Mouse (Mus musculus): ENCODE results near the gene Dntt.

Dntt gene

DNA sequence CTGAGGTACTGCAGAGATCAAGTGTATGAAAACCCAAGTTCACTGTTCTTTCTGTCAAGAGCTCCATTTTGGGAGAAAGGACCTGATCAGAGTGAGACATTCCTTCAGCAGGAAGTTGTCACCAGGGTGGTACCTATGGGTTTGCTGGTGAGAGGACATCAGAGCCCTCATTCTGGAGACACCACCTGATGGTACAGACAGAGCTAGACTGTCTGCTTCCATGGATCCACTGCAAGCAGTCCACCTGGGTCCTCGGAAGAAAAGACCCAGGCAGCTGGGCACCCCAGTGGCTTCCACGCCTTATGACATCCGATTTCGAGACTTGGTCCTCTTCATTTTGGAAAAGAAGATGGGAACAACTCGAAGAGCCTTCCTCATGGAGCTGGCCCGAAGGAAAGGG lies at the start of gene Dntt:
Gene Dntt, plus strand, starts transcription at position 57 of the 400 bp plus-strand sequence.
- DNase-seq (ENCODE audit: low read depth), result no peak

DNA sequence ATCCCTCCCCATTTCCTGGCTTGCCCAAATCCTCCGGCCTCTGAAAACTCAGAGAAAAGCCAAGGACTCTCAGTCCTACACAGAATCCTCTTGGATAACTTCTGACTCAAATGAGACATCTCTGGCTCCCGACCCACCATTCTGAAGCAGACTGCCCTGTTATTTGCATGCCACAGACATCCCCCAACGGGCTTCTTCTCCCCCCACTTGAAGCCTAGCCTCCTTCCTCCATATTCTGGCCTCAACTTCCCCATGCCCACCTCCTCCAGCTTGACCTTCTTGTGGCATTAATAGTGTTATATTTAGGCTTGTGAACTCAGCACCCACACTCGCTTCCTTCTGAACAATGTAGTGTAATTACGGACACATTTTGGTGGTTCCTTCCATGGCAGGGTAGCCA lies 48.4 kb upstream of the Dntt start:
- DNase-seq (ENCODE audit: low read depth), result no peak

DNA sequence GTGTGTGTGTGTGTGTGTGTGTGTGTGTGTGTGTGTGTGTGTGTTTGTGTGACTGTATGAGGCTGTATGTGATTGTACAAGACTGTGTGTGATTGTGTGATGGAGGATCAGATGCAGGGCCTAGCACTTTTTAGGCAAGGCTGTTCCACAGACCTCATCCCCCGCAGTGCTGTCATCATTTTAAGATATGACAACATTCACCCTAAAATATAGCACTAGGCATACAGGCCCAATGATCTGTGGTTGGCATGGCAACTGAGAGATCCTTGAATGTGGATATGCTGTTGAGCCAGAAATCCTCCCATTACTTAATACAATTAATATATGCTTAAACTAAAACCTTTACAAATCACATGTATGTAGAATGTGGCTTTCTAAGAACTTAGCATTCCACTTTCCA lies 44.5 kb upstream of the Dntt start:
- no peak for DNase-seq (ENCODE audit: low read depth)

DNA sequence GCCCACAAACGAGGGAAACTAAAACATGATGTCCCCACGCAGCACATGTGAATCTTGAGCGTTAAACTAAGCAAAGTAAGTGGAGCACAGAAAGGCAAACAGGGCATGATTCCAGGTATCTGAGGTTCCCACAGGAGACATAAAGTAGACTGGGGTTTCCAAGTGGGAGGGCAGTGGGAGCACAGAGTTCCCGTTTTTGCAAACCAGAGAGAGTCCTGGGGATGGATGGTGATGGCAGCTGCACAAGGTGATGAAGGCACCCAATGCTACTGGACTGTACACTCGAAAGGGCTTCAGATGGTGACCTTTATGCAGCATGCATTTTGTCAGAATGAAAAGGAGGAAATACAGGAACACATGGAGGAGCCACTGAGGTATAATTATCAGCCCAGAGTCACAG lies 40.2 kb upstream of the Dntt start:
- no peak for DNase-seq (ENCODE audit: low read depth)

DNA sequence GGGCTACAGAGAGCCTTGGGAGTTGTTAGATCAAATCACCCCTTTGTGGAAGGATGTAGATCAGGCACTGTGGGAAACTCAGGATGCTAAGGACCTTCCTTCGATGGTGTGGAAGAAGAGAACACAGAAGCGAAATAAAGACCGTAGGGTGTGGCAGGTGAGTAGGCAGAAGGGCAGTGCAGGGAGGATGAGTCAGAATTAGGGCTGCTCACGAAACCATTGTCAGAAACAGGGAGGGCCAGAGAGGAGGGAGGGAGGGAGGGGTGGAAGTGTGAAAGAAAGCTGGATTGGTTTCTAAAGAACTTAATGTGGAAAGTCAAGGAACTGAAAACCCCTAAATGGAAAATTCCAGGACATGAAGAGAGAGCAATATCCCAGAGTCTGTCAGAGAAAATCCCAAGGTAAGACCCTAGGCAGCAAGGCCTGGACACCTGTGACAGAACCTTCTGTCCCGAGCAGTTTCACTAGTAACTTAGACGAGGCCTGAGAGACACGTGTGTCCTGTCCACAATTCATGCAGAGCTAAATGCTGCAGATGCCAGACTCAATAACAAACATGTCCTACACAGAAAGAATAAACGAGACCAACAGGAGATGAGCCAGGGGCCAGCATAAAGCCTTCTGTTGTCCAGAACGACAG lies 39.0 kb upstream of the Dntt start:
- no peak for DNase-seq (ENCODE audit: low read depth)

DNA sequence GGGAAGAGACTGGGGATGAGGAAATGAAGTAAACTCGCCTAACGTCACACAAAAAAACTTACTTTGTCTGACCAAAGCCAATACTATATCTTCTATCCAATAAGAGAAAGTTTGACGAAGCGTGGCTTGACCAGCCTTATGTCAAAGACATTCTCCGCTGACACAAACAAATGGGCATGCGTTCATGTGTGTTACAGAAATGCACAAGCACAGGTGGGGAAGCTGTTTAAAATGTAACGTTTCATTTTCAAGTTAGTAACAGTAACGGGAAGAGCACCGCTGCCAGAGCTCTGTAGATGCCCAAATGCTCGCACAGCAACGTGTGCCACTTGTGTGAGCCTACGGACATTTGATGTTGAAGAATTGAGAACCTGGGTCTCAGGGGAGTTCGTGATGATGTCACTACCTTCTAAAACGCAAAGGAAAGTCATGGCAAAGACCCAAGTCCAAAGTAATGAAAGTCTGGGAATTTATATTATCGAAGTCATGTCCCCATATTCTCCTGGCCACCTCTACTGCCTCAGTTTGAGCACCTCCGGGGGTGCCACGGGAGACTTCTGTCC lies 38.2 kb upstream of the Dntt start:
- DNase-seq (ENCODE audit: low read depth), result no peak

DNA sequence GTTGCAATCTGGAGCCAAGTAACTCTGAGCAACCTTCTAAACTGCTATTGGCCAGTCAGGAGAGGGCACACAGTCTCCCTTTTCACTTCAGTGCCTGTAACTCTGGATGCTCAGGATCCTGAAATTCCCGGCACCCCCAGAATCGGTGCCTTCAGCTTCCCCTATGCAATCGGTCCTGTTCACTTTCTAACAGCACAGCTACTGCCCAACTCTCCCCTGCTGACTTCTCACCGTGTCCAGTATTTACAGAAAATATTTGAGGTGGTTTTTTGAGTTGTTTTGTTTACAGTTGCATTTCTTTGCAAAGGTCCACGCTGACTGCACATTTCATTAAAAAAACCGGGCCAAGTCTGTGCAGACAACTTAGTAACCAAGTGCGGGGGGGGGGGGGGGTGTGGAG lies 37.4 kb upstream of the Dntt start:
- DNase-seq (ENCODE audit: low read depth), result no peak

DNA sequence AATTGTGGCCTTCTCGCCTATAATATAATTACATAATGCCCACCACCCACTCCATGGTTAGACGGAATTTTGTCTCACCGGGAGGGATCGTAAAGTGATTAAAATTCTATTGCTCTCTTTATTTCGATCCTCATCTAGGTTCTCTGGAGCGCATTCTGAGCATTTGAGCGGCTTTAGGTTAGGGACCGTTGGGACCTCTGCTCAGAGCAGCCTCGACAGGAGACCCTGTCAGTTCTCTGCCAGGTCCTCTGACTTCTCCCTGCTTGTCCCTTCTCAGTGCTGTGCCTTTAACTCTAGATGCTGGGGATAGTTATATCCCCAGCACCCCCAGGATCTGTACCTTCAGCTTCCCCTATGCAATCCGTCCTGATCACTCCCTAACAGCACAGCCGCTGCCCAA lies 37.0 kb upstream of the Dntt start:
- no peak for DNase-seq (ENCODE audit: low read depth)

DNA sequence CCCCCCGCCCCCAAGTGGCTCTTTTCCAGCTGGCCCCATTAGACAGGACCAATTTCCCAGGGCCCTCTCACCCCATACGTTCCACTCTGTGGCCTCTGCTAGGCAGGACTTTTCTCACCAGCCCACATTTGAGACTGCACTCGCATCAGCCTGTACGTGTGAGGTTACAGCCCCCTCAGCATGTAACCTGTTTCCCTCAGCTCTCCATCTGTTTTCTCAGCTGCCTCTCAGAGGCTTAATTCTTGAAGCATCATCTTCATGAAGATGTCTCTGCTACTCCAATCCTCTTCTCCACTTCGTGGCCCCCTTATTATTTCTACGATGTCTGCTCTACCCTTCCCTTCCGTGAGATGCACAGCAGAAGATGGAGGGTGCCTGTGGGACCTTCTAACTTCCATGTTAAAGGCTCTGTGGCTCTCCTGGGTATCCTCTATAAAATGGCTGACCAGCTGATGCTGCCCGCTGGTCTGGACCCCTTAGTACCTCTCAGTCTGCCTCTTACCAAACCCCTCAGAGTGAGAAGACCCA lies 36.5 kb upstream of the Dntt start:
- no peak for DNase-seq (ENCODE audit: low read depth)

DNA sequence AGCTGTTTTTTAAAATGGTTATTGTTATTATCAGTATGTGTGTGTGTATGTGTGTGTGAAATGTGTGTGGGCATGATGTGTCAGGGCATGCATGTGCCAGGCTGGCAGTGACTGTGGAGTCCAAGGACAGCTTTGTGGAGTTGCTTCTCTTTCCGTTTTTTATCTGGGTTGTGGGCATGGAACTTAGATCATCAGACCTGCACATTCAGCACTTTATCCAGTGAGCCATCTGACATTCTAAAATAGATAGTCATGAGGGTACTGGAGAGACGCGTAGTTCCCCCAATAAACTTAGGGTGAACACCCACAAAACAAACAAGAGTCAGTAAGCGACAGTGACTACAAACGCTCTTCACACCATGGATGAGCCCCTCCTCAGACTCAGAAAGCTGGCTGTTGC lies 35.7 kb upstream of the Dntt start:
- no peak for DNase-seq (ENCODE audit: low read depth)

DNA sequence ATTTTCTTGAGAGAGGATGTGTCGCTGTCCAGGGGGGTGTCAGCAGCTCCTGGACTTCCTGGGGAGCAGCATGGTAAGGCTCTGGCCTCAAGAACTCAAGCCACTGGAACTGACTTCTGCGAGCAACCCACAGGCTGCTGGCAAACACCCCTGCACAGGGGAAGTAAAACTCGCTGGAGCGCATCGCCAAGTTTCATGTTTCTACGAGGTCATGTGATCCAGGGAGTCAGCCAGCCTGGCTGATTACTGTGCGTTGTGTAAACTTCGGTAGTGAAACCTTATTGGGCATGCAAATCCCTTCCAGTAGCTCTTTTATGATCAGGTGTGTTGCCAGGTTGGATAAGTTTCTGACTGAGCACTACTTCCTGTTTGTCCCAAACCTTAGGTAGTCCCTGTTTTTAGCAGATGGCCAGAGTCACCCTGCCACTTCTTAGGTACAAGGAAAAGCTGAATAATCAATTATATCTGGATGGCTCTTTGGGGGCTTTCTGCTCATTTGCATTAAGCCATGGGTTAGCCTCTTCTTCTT lies 35.0 kb upstream of the Dntt start, which contains the start of gene Blnk:
Gene Blnk, minus strand, starts transcription at position 479 of the 529 bp plus-strand sequence.
- no peak for DNase-seq (ENCODE audit: low read depth)

DNA sequence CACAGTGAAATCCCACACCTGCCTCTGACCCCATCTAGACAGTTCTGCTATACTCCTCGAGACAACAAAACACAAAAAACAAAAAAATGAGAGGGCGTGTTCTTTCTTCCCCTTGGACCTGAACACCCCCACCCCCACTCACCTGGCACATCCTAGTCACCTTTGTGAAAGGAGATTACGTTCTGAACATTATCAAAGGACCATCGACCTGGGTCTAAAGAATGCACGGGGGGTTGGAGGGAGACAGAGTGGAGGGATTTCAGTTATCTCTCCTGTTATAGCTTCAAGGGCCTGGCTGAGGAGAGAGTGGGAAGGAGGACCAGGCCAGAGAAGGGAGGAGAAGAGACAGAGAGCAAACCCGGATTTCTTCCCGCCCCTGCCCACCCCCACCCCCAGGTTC lies 34.2 kb upstream of the Dntt start:
- DNase-seq (ENCODE audit: low read depth), result no peak

DNA sequence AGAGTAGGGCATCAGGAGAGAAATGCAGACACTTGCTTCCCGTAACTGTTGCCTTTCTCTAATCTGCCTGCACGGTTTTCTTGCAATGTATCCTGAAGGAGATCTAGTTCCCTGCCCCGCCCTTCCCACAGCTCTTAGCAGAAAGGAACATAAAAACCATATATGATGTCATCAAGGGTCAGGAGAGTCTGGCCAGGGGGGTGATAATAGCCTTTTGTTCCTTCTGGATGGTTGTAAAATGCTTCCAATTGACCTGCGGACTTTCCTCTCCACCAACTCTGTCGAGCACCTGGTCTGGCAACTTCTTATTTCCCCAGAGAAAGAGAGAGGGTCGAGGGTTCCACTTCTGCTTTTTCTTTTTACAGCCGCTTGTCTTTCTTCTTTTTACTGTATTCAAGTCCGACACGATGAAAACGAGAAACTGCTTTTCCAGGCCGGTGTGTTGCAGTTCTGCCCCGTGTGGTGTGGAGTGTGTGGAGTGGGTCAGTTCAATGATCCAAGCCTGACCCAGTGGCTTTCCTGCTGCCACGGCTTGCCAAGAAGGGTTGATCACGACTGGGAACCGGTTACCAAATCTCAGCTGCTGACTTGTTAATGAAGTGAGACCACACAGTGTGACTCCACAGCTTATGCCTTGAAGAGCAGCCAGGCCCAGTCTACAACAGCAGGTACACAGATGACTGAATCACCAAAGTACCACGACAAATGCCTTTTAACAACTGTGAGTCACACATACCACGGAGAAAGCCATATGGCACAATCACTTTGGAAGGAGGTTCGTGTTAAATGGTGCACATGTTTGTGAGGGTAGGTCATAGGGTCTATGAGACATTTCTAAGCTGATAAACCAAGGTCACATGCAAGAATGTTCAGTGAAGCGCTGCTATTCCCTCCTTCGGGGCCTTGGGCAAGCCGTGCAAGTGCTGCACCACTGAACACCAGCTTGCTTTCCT lies 33.4 kb upstream of the Dntt start:
- no peak for DNase-seq (ENCODE audit: low read depth)

DNA sequence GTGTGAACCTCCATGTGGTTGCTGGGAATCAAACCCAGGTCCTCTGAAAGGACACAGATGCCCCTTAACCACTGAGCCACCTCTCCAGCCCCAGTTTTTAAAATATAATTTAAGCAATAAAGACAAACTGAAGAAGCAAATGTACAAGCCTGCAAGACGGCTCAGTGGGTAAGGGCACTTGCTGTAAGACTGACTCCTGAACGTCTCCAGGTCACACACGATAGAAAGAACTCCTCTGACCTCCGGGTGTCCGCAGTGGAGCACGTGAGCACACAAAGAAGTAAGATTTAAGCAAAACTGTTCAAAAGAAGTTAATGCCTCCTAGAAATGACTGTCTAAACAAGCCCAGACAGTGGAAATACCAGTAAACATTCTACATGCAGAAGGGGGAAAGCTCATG lies 32.4 kb upstream of the Dntt start:
- DNase-seq (ENCODE audit: low read depth), result no peak

DNA sequence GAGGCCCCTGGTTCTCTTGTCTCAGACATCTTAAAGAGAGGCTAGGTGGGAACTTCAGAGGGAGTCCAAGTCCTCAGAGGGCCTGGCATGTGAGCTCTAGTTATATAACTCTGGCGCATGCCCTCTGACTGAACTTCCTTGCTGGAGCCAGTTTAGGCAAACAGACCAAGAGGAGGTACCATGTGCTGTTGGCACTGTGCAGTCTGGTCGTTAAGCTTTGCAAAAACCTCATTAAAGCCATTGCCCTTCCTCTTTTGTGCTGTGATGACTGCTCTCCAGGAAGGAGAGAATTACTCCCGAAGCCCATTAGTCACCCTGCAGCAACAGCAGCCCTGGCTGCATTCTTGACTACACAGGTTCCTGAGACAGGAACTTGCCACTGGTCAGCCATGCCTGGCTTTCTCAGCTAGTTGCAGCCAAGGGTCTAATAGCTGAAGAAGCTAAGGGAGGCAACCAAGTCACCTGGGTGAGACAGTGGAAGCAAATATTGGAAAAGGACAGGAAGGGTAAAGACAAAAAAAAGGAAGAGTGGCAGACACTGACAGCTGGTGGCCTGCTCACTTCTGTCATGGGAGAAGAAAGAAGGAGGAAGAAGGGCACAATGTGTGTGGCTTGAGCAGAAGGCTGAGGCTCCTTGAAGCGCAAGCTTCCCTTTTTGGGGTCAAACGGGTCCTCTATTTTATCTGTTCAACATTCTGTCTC lies 30.5 kb upstream of the Dntt start:
- no peak for DNase-seq (ENCODE audit: low read depth)

DNA sequence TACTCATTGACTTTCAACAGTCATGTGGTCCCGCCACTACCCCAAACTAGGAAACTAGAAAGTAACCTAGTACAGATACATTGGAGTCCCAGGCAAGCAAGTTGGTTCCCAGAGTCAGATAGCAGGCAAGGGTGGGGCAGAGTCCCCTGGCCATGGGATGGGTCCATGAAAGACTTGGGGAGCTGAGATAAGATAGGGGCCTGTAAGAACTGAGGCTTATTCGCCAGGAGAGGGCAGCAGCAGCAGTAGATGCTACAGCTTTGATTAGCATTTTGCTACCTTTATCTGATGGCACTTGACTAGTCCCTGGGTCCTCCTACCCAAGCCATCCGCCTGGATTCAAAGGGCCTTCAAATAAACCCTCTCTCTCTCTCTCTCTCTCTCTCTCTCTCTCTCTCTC lies 29.5 kb upstream of the Dntt start:
- DNase-seq (ENCODE audit: low read depth), result peak; percentile 40

DNA sequence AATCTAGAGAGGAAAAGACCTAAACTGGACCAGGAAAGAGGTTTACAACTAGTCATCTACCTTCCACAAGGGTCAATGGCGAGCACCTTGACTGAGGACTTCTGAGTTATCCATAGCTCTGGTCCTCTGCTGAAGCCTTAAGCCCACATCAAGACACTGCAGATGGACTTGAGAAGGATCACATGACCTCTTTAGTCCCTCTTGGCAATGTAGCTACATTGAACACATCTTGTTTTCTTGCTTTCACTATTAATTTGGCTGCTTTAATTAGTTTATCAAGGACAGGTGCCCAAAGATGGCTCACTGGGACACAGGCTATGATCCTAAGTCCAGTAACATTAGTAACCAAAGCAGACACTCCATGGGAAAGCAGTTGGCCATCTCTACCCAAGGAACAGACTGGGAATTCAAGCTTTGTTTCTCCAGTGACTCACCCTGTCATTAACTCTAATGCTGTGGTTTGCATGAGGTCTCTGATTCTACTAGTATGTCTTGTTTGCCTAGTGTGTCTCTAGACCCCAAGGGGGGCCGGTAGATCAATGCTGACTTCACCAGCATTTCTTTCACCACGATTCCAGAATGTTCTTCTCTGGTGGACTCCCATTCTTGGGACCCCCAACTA lies 25.3 kb upstream of the Dntt start:
- no peak for DNase-seq (ENCODE audit: low read depth)

DNA sequence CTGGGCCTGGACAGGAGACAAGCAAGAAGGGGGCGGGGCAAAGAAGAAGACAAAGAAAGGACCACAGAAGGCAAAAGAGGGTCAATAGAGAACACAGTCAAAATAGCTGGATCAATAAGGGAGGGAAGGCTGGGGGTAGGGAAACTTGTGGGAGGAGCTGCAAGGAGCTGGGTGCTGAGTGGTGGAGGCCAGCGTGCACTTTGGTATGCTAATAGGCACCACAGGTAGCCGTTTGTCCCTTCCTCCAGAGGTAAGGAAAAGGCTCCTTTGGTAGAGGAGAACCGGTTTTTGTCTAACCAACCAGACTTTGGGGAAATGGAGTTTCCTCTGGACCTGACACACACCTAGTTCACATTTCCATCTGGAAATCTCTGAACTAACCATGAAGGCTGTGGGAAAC lies 22.5 kb upstream of the Dntt start:
- no peak for DNase-seq (ENCODE audit: low read depth)

DNA sequence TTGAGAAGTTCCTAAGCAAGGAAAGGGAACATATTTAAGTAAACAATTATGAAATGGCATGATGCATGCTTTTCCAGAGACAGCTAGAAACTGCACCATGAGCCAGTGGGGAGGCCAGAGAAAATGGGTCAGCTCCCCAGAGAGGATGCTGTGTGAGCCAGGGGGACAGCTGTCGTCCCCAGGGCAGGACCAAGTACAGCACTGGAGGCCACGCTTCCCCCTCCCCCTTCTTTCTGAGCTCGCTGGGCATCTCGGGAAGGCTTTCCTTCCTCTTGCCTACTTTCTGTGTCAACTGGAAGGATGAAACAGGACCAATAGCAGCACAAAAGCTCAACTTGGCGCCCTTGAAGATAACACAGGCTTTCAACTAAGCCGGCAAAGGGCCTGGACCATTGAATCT lies 21.7 kb upstream of the Dntt start:
- DNase-seq (ENCODE audit: low read depth), result no peak

DNA sequence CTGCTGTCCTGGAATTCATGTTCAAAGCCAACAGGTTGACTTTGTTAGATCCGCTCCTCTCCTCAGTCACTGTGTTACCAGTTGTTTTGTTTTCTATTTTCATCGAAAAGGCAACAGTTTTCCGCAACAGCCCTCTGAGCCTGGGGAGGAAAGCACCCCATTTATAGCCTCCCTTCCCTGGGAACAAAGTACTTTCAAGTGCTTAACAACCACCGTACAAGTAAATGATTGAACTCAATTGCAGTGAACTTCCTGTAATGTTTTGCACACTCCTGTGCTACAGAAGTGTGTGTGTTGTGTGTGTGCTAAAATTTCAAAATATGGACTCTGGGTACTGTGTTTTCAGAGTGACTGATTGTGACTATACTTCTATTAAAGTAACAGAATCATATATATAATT lies 21.3 kb upstream of the Dntt start:
- no peak for DNase-seq (ENCODE audit: low read depth)

DNA sequence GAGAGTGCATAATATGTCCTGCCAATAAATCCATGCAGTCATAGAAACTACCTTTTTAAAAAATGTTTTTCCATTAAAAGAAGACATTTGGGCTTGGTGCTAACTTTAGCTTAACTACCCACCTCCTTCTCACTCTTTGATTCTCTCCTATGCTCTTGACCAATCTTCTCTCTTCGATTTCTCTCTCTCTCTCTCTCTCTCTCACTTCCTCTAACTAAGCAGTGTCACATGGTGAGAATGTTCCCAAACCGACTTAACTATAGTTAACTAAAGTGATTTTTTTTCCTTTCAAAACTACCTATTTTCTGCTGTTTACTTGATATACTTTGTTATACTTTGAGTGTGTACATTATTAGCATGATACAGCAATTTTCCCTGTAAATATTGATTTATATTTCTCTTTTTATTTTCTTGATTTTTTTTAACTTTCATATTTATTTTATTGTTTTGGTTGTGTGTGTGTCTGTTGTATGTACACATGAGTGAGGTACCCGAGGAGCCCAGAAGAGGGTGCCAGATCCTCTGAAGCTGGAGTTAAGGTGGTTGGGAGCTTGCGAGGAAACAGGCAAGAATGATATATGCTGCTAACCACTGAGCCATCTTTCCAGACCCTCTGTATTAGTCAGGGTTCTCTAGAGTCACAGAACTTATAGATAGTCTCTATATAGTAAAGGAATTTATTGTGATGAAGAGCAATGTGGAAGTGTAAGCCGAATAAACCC lies 20.2 kb upstream of the Dntt start:
- no peak for DNase-seq (ENCODE audit: low read depth)
